ENCODE assay signal across 12 mouse cellular contexts in genomic region chr6:140487489-140487888, GRCm38 (mm10).
DNase-seq lines count a peak whose midpoint lies in the region; ATAC-seq and TF ChIP-seq lines count a peak whose summit lies in the region.
"Had no signal": no experiment of that assay in that cellular context is flagged by ENCODE, and none has a peak within 500 bp of the region (broad histone marks: within the 10 kb centered on the region; RNA-seq: fewer than 3 reads in every experiment).

No protein-coding gene starts in this region.

- no peaks in the 10 kb centered on the region for H3K9me3 ChIP-seq in lung, embryonic 16.5 days (ENCODE audit: control insufficient read depth, low read length)
- H3K9me3 ChIP-seq: hindbrain, embryonic 15.5 days had no signal

- H3K36me3 ChIP-seq in lung, embryonic 16.5 days (ENCODE audit: control insufficient read depth, insufficient read depth, low read length), result no peaks in the 10 kb centered on the region
- no peaks in the 10 kb centered on the region for H3K36me3 ChIP-seq in myocyte (ENCODE audit: control insufficient read depth, insufficient read depth)
- H3K36me3 ChIP-seq: G1E; hindbrain, embryonic 15.5 days had no signal

- no peak overlapping the region for H3K4me2 ChIP-seq in lung, embryonic 16.5 days (ENCODE audit: low read depth, low read length)
- H3K4me2 ChIP-seq in myocyte (ENCODE audit: low read depth), result peak overlapping the region; percentile 51
- H3K4me2 ChIP-seq: hindbrain, embryonic 15.5 days had no signal

- H3K27me3 ChIP-seq in lung, embryonic 16.5 days (ENCODE audit: control insufficient read depth, insufficient read depth, low read depth, low read length), result no peaks in the 10 kb centered on the region
- no peaks in the 10 kb centered on the region for H3K27me3 ChIP-seq in myocyte (ENCODE audit: control insufficient read depth, insufficient read depth, insufficient read length)
- H3K27me3 ChIP-seq: hindbrain, embryonic 15.5 days had no signal

- 35% methylated on average over 6 of the region's 6 CpGs for WGBS in lung, embryonic 16.5 days
- WGBS in lung, adult 2 months, result 66% methylated on average over 6 of the region's 6 CpGs

- no peak for TF ChIP-seq POLR2A in lung, adult 2 months (IDR thresholded peaks at IDR 0.05; ENCODE audit: borderline replicate concordance, extremely low read depth, low read depth, low read length)
- TF ChIP-seq POLR2A in embryonic fibroblast, embryonic 13.5 days (IDR thresholded peaks at IDR 0.05; ENCODE audit: low read depth, low read length), result no peak
- no peak for TF ChIP-seq POLR2A in myocyte (IDR thresholded peaks at IDR 0.05; ENCODE audit: insufficient read length, low read depth)

- H3K79me2 ChIP-seq in myocyte (ENCODE audit: control insufficient read depth, insufficient read depth), result no peaks in the 10 kb centered on the region

- no peak for TF ChIP-seq CTCF in lung, adult 2 months (IDR thresholded peaks at IDR 0.05; ENCODE audit: insufficient read depth, low read length)
- no peak for TF ChIP-seq CTCF in embryonic fibroblast, embryonic 13.5 days (IDR thresholded peaks at IDR 0.05; ENCODE audit: borderline replicate concordance, insufficient read depth, low read length)

- peaks cover 48% of the 10 kb centered on the region for H3K4me1 ChIP-seq in lung, embryonic 16.5 days (replicated peaks; ENCODE audit: control insufficient read depth, insufficient read depth, low read length)
- H3K4me1 ChIP-seq in lung, adult 2 months (ENCODE audit: control insufficient read depth, insufficient read depth, low read length), result peaks cover 6% of the 10 kb centered on the region
- peaks cover 14% of the 10 kb centered on the region for H3K4me1 ChIP-seq in embryonic fibroblast, embryonic 13.5 days (ENCODE audit: control insufficient read depth, insufficient read depth, low read length)

- peak overlapping the region; percentile 25; the same call in 1 of the 2 replicates for H3K27ac ChIP-seq in lung, embryonic 16.5 days (ENCODE audit: low read length)
- H3K27ac ChIP-seq in embryonic fibroblast, embryonic 13.5 days (ENCODE audit: insufficient read depth, low read length), result peak overlapping the region; percentile 57; the same call in 1 of the 2 replicates
- H3K27ac ChIP-seq: hindbrain, embryonic 15.5 days had no signal

- intact Hi-C loops in heart, postnatal 25 days (cut with DNase I), result no loop called here
- intact Hi-C loops in left cerebral cortex, postnatal 14 days (cut with DNase I), result no loop called here

- peak; percentile 47 for ATAC-seq in lung, embryonic 16.5 days (ENCODE audit: low read depth)
- ATAC-seq: activated CD4-positive, CD25-positive, alpha-beta regulatory T cell, adult 4 months had no signal

- H3K4me3 ChIP-seq in lung, embryonic 16.5 days (ENCODE audit: low read length), result no peak overlapping the region
- H3K4me3 ChIP-seq in lung, adult 2 months (replicated peaks; ENCODE audit: extremely low read depth, low read depth, low read length), result no peak overlapping the region
- no peak overlapping the region for H3K4me3 ChIP-seq in embryonic fibroblast, embryonic 13.5 days (ENCODE audit: insufficient read depth, low read length)
- H3K4me3 ChIP-seq in myocyte, result no peak overlapping the region
- H3K4me3 ChIP-seq: hindbrain, embryonic 15.5 days had no signal

- no peak overlapping the region for H3ac ChIP-seq in myocyte (ENCODE audit: control insufficient read depth, insufficient read length)

- H3K9ac ChIP-seq in lung, embryonic 16.5 days (ENCODE audit: low read length), result no peak overlapping the region
- H3K9ac ChIP-seq: hindbrain, embryonic 15.5 days had no signal

- DNase-seq in heart, adult 11 months, result peak; percentile 88
- no peak for DNase-seq in heart, postnatal 25 days (ENCODE audit: low spot score)
- no peak for DNase-seq in lung, adult 2 months
- DNase-seq in urinary bladder, postnatal 4 days (ENCODE audit: low spot score in 2 of 2), result no peak
- no peak for DNase-seq in left cerebral cortex, postnatal 14 days (ENCODE audit: low spot score in 2 of 2)
- DNase-seq: heart, postnatal 10 days had no signal

TF ChIP-seq in myocyte, 11 proteins besides CTCF, POLR2A, EP300 and RAD21:
- TF ChIP-seq MYOD1 (IDR thresholded peaks at IDR 0.05; ENCODE audit: control insufficient read depth in 1 of 3, insufficient read length in 2 of 3, low read depth in 2 of 3), result peak in 2 of 3 experiments; percentile 53 to 71
- TF ChIP-seq MYOG (IDR thresholded peaks at IDR 0.05; ENCODE audit: control insufficient read depth in 1 of 3, insufficient read depth in 1 of 3, insufficient read length in 2 of 3, low read depth in 2 of 3), result peak in 2 of 3 experiments; percentile 20 to 65
- no peak for TF ChIP-seq TCF3 (IDR thresholded peaks at IDR 0.05; ENCODE audit: insufficient read length, low read depth)
- TF ChIP-seq TCF12 (IDR thresholded peaks at IDR 0.05; ENCODE audit: insufficient read depth, poor library complexity, severe bottlenecking), result peak; percentile 54
- TF ChIP-seq SRF (IDR thresholded peaks at IDR 0.05; ENCODE audit: control insufficient read depth, insufficient read length, low read depth), result no peak
- no peak for TF ChIP-seq CEBPB (IDR thresholded peaks at IDR 0.05; ENCODE audit: insufficient read depth, poor library complexity, severe bottlenecking)
- TF ChIP-seq USF1 (IDR thresholded peaks at IDR 0.05; ENCODE audit: low read depth), result no peak
- no peak for TF ChIP-seq MAX (IDR thresholded peaks at IDR 0.05; ENCODE audit: low read depth)
- no peak for TF ChIP-seq REST (IDR thresholded peaks at IDR 0.05; ENCODE audit: insufficient read depth, insufficient read length)
- no peak for TF ChIP-seq POLR2AphosphoS2 (IDR thresholded peaks at IDR 0.05; ENCODE audit: insufficient read length, low read depth)
- TF ChIP-seq E2F4 (IDR thresholded peaks at IDR 0.05; ENCODE audit: insufficient read depth), result no peak
